Mouse (Mus musculus) brain, embryonic 14.5 days (tissue): ENCODE results near the gene Gbe1. TPM values are rescaled to one million over a fixed set of nuclear protein-coding genes. Genes with fewer than 3 reads are reported as not detected.
A peak's percentile ranks its signal among the peaks of the same experiment; 100 is the strongest.

Experiments used
- DNase-seq: peaks from one replicate; pipeline ENCODE4 v3.0.0-alpha.2; 2011; ENCODE audit warnings: low read depth
- CTCF ChIP-seq: fragments of 200-500 bp; IDR thresholded peaks from 2 replicates; pipeline ENCODE4 v1.5.1; 2012; ENCODE audit warnings: inconsistent platforms, mild to moderate bottlenecking, moderate library complexity, borderline replicate concordance; ENCODE audit not compliant: insufficient read depth, insufficient read length; ENCODE audit errors: extremely low read depth
- POLR2A ChIP-seq: fragments of 200-500 bp; IDR thresholded peaks from 2 replicates; pipeline ENCODE4 v1.6.1; 2012; ENCODE audit warnings: mild to moderate bottlenecking, inconsistent platforms, borderline replicate concordance; ENCODE audit not compliant: poor library complexity, insufficient read depth, insufficient read length, severe bottlenecking; ENCODE audit errors: extremely low read depth
- polyA plus RNA-seq: library from polyadenylated mRNA; depleted of rRNA; stranded (reverse); fragments of >200 nt; gene quantifications from 2 replicates; pipeline ENCODE4 v1.2.3, GENCODE M21; 2012

Gbe1 gene
- polyA plus RNA-seq, 1 experiment: 8.9 TPM

DNA sequence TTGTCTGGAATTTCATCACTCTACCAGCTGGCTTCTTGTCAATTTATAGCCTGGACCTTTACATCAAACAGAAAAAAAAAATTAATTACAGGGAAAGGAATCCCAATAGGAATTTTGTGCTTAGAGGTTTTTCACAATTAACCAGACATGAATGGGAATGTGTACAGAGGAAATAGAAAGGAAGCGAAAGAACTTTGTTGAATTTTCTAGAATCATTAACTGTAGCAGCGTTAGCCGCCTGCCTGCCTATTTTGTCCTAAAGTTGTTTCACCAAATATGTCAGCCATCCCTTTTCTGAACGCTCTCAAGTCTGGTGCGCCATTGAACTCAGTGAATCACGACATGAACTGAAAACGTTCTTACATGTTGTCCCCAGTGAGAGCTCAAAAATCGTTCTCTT is 209.8 kb downstream of the Gbe1 start:
- peak; percentile 62 for DNase-seq
- TF ChIP-seq POLR2A (no peak), CTCF (no peak)

DNA sequence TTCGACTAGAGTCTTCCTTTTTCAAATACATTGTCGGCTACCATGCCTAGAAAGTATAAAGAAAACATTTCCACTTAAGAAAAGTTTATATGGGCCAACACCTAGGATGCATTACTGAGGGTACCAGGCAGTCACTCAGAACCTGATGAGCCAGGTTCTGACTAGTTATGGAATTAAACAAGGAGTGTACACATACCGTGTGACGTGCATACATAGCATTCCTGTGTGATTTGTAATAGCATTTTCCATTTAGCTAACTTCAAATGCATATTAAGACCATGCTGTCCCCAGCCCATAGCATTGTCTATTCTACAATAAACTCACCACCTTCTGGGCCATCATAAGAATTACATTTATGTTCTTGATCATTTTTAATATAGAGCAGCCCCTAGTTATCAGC is 210.5 kb downstream of the Gbe1 start:
- no peak for TF ChIP-seq POLR2A
- TF ChIP-seq CTCF: no peak
- no peak for DNase-seq

DNA sequence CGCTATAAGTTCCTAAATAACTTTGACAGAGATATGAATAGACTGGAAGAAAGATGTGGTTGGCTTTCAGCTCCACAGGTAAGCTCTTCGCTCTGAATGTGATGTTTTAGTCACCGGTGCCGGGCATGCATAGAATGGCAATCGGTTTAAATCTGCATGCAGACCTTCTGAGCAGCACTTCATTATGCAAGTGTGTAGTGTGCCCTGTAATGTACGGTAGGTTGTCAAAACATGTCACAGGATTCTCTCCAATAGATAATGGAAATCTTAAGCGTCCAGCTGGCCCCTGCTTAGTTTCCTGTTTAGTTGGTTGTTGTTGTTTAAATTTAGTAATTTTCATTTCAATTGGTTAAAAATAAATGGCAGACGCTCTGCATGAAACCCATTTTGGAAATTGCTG is 213.5 kb downstream of the Gbe1 start:
- peak; percentile 63 for DNase-seq
- TF ChIP-seq POLR2A: no peak
- TF ChIP-seq CTCF: no peak

DNA sequence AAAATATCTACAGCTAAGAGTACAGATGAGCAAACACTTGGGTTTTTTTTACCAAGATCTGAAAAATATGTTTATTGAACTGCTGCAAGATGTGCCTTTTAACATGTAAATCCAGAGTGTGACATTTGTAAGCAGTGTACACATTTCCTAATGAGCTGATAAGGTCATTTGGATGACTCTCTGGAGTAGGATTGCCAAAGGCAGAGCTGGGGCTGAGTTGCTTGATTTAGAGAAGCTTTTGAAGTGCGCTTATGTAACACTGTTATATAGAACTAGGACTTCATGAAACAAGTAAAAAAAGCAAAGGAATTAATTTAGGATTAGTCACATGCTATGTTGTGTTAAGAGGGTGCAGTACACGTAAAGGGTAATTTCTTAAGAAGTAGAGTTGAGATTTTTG is 221.5 kb downstream of the Gbe1 start:
- no peak for DNase-seq
- TF ChIP-seq CTCF (no peak), POLR2A (no peak)

DNA sequence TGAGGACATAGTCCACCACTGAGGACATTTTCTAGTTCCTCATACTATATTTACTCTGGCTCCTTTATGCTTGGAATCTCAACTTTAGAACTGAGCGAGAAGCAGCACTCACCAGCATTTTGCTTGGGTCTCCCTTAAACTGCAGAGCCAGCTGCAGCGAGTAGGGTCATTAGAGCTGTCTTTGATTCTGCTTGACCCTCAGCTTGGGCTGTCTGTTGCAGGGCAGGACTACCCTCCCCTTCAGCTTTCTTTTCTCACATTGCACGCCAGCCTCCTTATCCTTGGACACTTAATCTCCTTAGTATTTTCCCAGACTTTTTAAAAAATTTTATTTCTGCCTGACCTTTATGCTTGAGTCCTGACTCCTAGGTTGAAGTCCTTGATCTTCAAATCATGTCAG is 237.1 kb downstream of the Gbe1 start:
- DNase-seq: no peak
- TF ChIP-seq POLR2A: no peak
- no peak for TF ChIP-seq CTCF

DNA sequence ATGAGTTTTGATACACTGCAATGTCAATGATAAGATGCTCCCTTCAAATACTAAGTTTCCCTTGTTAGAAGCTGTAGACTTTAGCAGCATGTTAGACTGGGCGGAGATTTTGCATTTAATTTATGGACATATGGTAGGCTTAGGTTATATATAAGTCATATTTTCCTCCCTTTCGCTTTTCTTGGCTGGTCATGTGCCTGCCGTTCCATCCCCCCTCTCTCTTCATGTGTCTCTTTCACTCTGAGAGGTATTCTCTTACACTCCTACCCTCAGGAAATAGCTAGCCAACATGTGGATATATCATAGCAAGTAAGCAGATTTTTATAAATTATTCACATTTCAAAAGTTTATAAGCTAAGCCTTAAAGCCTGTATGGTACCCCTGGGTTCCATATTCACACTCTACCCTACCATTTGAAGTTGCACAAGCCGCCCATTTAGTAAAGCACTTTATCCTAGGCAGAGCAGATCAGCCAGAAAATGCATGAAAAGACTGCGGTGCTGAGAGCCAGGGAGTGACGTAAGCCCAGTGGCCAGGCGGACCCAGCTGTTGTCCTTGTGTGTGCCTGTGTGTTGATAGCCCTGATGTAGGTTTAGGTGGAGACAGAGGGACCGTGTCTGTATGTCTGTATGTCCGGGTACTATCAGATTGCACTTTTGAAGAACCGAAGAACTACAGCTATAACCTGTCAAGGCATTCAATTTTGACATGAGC is 248.0 kb downstream of the Gbe1 start:
- TF ChIP-seq POLR2A: no peak
- no peak for TF ChIP-seq CTCF
- peak; percentile 28 for DNase-seq

DNA sequence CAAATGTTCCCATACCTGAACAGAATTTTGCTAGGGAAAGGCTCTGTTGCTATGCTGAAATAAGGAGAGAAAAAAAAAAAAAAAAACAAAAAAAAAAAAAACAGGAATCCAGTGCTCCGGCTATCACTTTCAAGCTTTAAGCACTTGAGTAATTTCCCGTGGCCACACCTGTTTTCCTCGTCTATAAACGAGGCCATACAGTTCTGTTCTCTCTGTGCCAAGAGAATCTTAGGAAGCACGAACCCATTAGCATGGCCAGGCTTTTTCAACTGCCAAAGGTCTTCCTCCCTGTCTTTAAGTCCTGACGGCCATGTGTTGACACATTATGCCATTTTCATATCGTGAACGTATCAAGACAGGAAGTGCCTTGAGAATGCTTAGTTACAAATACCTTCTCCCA is 248.8 kb downstream of the Gbe1 start:
- DNase-seq: no peak
- TF ChIP-seq CTCF (no peak), POLR2A (no peak)

DNA sequence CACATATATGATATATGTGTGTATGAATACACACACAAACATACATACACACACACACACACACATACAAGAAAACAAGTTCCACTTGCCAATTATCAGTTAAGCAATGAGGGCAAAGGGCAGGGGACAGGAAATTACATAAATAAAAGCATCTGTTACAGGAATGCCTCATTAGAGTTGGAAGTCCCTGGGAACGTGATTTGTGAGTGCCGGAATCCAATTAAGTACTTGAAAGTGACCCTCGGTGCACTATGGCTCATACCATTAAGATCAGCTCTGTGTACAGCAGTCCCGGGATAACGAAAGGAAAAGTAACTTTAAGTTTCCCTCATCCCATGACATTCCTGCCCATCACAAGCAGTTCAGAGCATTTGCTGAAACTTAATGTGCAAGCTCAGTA is 249.7 kb downstream of the Gbe1 start:
- DNase-seq: peak; percentile 17
- TF ChIP-seq CTCF: no peak
- TF ChIP-seq POLR2A: no peak

DNA sequence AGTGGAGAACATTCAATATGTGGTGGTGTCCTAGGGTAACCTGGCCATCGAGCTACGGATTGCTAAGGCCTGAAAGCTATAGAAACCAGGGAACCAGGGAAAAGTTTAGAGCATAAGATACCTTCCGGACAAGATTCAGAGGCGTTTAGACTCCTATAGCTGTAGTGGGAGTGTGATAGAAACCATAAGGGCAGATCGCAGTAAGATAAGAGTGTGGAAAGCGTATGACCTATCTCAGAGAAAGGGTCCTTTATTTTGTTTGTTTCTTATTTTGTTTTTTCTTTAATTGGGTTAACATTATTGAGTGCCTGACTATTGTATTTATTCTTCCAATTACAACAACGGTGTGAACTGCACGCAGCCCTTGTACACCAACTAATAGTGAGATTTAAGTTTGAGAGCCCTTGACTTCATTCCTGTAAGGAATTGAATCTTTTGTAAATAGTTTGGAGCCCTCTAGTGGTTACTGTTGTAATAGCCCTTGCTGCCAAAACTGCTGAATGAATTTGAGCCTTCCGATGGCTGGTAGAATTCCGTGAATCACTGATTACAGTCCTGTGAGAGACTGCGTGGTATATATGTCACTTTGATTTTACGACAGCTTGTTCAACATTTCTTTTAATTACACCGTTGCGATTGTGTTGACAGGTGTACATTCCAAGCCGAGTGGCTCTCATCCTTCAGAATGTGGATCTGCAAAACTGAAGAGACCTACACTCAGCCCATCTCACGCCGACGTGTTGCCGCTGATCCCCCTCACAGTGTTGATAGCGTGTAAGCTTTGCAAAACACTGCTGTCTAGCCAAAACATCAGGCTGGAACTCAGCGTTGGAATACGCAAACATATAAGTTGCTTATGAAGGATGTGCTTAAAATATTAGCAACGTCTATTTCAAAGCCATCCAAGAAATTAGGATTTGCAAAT is 254.9 kb downstream of the Gbe1 start:
- TF ChIP-seq CTCF (peak; percentile 61; the same call in 1 of the 2 replicates), POLR2A (no peak)
- peak; percentile 90 for DNase-seq

DNA sequence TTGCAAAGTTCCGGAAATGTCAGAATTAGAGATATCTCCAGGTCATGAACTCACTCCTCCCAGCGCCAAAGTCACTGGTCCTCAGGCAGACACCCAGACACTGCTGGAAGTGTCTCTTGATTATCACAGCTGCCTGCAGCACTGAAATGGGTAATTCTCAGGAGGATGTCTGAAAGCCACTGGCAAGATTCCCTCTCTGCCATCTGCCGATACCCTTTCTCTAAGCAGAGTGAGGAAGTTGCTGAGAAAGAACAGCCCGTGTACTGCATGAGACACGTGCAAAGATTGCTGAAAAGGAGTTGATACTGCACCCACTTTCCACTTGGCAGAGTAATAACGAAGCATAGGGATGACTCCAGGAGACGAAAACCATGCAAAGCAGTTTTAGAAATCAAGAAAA is 272.2 kb downstream of the Gbe1 start:
- peak; percentile 73 for DNase-seq
- no peak for TF ChIP-seq POLR2A
- no peak for TF ChIP-seq CTCF

DNA sequence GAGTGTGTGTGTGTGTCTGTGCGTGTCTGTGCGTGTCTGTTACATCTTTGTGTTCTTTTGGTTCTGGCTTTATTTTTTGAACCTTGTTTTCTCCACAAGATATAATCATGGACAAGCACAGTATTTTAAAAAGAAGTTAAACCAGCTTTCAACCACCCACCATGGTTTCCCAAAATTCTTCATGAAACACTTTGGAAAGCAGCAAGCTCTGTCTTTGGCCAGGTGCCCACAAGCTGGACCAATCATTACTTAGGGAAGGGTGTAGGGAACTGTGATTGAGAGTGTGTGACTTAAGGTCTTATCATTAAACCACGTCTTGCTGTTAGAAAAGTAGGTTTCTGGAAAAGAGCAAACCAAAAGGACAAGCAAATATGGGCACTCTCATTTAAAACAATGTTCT is 288.6 kb downstream of the Gbe1 start:
- no peak for TF ChIP-seq POLR2A
- TF ChIP-seq CTCF: no peak
- no peak for DNase-seq
